Mouse (Mus musculus): ENCODE results near the gene Lrrc51. TPM values are rescaled to one million over a fixed set of nuclear protein-coding genes. Genes with fewer than 3 reads are reported as not detected.

The Lrrc51 gene
- polyA plus RNA-seq, 1 experiment from 2014 or later = 13.8 TPM

GRCm38 (mm10) chr7:101900331-101901097 is 33.2 kb downstream of the Lrrc51 start:
- peaks cover 40% of the 10 kb centered on the region for H3K36me3 ChIP-seq
- no peak overlapping the region for H3K4me3 ChIP-seq
- DNase-seq (ENCODE audit: low spot score) = no peak
- no peak overlapping the region for H3K27ac ChIP-seq
- peaks cover 14% of the 10 kb centered on the region for H3K4me1 ChIP-seq (replicated peaks)
- WGBS = 93% methylated on average over 16 of the region's 16 CpGs
- H3K27me3 ChIP-seq (ENCODE audit: insufficient read depth, poor library complexity, severe bottlenecking) = no peaks in the 10 kb centered on the region
- H3K9me3 ChIP-seq = 0 out of 2 replicates have a peak, but pooled peaks cover 3% of the 10 kb centered on the region

DNA sequence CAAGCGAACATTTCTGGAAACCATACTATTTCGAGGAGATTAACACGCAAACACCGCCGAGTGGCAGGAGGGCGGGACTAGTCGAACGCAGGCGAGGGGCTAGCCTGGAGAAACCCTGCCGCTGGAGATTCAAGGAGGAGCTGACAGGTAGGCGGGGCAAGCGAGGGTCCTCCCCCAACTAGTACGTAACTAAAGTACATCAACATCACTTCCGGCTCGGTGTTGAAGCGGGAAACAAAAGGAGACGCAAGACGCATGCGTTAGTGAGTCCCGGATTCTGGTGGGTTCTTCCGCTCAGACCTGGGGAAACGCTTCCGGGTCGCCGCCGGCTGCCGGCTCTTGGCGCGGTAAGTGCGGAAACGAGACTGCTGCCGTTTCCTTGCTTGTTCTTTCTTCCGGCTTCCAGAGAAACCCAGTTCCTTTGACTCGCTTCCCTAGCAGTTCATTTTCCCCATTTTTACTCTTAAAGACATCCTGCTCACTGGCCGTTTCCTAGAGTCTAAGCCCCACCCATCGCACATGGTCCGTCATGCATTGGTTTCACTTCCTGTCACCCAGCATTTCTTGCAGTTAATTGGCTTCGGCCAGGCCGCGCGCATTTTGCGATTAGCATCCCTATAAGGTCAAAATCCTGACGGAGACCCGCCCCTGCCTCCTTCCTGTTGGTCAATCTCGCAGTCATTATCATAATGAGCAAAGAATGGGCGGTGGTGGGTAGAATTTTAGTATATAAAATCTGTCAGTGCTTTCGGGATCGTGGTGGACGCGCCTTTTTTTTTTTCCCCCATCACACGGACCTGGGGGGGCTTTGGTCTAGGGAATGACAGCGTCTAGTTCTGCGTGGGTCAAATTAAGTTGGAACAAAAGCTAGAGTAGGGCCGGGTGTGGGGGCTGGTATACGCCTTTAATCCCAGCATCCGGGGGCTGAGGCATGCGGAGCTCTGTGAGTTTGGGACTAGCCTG is 37.3 kb downstream of the Lrrc51 start:
- DNase-seq (ENCODE audit: low spot score) = peak; percentile 98
- H3K27ac ChIP-seq = peak overlapping the region; percentile 94
- H3K36me3 ChIP-seq = peaks cover 28% of the 10 kb centered on the region
- peak overlapping the region; percentile 61 for H3K4me3 ChIP-seq
- no peaks in the 10 kb centered on the region for H3K27me3 ChIP-seq (ENCODE audit: insufficient read depth, poor library complexity, severe bottlenecking)
- peaks cover 14% of the 10 kb centered on the region for H3K4me1 ChIP-seq (replicated peaks)
- under 1% methylated on average over 57 of the region's 57 CpGs for WGBS
- H3K9me3 ChIP-seq = no peaks in the 10 kb centered on the region

GRCm38 (mm10) chr7:101895695-101896094 is 38.0 kb downstream of the Lrrc51 start:
- no peak for DNase-seq (ENCODE audit: low spot score)
- WGBS = 33% methylated on average over 9 of the region's 9 CpGs
- Histone ChIP-seq H3K4me1 (replicated peaks) (peaks cover 14% of the 10 kb centered on the region), H3K36me3 (peaks cover 22% of the 10 kb centered on the region), H3K27ac (peak overlapping the region; percentile 94), H3K27me3 (ENCODE audit: insufficient read depth, poor library complexity, severe bottlenecking) (no peaks in the 10 kb centered on the region), H3K4me3 (peak overlapping the region; percentile 61), H3K9me3 (no peaks in the 10 kb centered on the region)

GRCm38 (mm10) chr7:101888460-101888859 is 45.2 kb downstream of the Lrrc51 start:
- H3K36me3 ChIP-seq = no peaks in the 10 kb centered on the region
- H3K27ac ChIP-seq = no peak overlapping the region
- no peaks in the 10 kb centered on the region for H3K9me3 ChIP-seq
- H3K4me3 ChIP-seq = no peak overlapping the region
- 86% methylated on average over 4 of the region's 4 CpGs for whole genome bisulfite sequencing
- no peaks in the 10 kb centered on the region for H3K4me1 ChIP-seq (replicated peaks)
- no peaks in the 10 kb centered on the region for H3K27me3 ChIP-seq (ENCODE audit: insufficient read depth, poor library complexity, severe bottlenecking)
- no peak for DNase-seq (ENCODE audit: low spot score)

- no peak overlapping the region for H3K27ac ChIP-seq
- no peaks in the 10 kb centered on the region for H3K36me3 ChIP-seq
- 88% methylated on average over 6 of the region's 6 CpGs for WGBS
- 0 out of 2 replicates have a peak, but pooled peaks cover 4% of the 10 kb centered on the region for H3K4me1 ChIP-seq (replicated peaks)
- DNase-seq (ENCODE audit: low spot score) = no peak
- H3K9me3 ChIP-seq = no peaks in the 10 kb centered on the region
- no peaks in the 10 kb centered on the region for H3K27me3 ChIP-seq (ENCODE audit: insufficient read depth, poor library complexity, severe bottlenecking)
- no peak overlapping the region for H3K4me3 ChIP-seq
Measured at GRCm38 (mm10) chr7:101886274-101886673, 47.4 kb downstream of the Lrrc51 start.

GRCm38 (mm10) chr7:101884160-101884559 is 49.5 kb downstream of the Lrrc51 start:
- 0 out of 2 replicates have a peak, but pooled peaks cover 4% of the 10 kb centered on the region for H3K4me1 ChIP-seq (replicated peaks)
- H3K36me3 ChIP-seq = no peaks in the 10 kb centered on the region
- no peak overlapping the region for H3K4me3 ChIP-seq
- 92% methylated on average over 4 of the region's 4 CpGs for WGBS
- no peaks in the 10 kb centered on the region for H3K9me3 ChIP-seq
- no peak for DNase-seq (ENCODE audit: low spot score)
- no peaks in the 10 kb centered on the region for H3K27me3 ChIP-seq (ENCODE audit: insufficient read depth, poor library complexity, severe bottlenecking)
- no peak overlapping the region for H3K27ac ChIP-seq

DNA sequence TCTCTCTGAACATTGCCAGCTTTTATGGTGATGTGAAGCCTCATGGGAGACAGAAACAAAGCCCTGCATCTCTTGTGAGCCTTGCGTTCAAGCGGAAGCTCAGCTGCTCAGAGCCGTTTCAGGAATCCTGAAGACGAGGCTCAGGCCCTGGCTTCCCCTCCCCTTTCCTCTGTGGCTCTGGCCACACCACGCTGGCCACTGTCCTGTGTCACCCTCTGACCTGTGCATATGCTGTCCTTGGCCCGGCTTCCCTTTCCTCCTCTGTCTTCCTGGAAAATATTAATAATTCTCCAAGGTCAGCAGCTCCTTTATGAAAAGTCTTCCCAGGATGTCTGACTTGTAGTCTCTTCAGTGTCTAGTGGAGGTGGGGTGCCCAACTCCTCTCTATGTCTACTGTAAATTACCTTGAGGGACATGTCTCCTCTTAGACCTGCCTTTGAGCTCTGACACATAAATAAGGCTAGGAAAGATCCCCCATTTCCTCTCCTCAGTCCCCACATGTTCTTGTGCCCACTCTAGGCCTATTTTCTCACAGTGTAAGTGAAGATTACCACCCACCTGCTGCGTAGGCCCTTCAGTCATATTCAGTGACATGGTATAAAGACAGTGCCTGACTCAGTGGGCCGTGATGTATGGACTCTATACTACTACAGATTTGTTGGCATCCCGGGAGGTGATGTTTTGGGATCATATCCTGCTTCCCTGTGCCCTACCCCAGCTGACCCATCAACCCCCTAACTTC is 51.1 kb downstream of the Lrrc51 start:
- Histone ChIP-seq H3K27ac (no peak overlapping the region), H3K36me3 (no peaks in the 10 kb centered on the region), H3K9me3 (no peaks in the 10 kb centered on the region), H3K4me3 (no peak overlapping the region), H3K27me3 (ENCODE audit: insufficient read depth, poor library complexity, severe bottlenecking) (no peaks in the 10 kb centered on the region), H3K4me1 (replicated peaks) (0 out of 2 replicates have a peak, but pooled peaks cover 4% of the 10 kb centered on the region)
- DNase-seq (ENCODE audit: low spot score) = no peak
- WGBS = 67% methylated on average over 9 of the region's 9 CpGs

DNA sequence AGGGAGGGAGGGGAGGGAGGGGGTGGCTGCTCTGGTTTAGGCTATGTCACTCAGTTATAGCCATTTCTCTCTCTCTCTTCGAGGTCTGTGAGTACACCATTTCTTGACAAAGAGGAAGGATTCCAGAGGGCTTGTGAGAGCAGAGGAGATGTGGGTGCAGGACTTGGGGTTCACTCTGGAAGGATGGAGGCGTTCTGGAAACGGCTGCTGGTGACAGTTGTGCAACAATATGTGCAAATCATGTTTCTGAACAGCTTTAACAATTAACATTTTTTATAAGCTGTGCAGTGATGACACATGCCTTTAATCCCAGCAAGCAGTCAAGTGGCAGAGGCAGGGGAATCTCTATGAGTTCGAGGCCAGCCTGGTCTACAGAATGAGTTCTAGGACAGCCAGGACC is 52.8 kb downstream of the Lrrc51 start:
- DNase-seq (ENCODE audit: low spot score) = no peak
- 81% methylated on average over 4 of the region's 4 CpGs for WGBS
- Histone ChIP-seq H3K4me3 (no peak overlapping the region), H3K4me1 (replicated peaks) (0 out of 2 replicates have a peak, but pooled peaks cover 4% of the 10 kb centered on the region), H3K36me3 (no peaks in the 10 kb centered on the region), H3K27ac (no peak overlapping the region), H3K27me3 (ENCODE audit: insufficient read depth, poor library complexity, severe bottlenecking) (no peaks in the 10 kb centered on the region), H3K9me3 (no peaks in the 10 kb centered on the region)

GRCm38 (mm10) chr7:101875978-101876377 is 57.7 kb downstream of the Lrrc51 start:
- Histone ChIP-seq H3K36me3 (no peaks in the 10 kb centered on the region), H3K27me3 (ENCODE audit: insufficient read depth, poor library complexity, severe bottlenecking) (no peaks in the 10 kb centered on the region), H3K9me3 (no peaks in the 10 kb centered on the region), H3K27ac (no peak overlapping the region), H3K4me1 (replicated peaks) (no peaks in the 10 kb centered on the region), H3K4me3 (no peak overlapping the region)
- no peak for DNase-seq (ENCODE audit: low spot score)
- 94% methylated on average over 1 of the region's 1 CpGs for WGBS

- peaks cover 20% of the 10 kb centered on the region for H3K4me1 ChIP-seq (replicated peaks)
- 92% methylated on average over 3 of the region's 3 CpGs for WGBS
- no peak for DNase-seq (ENCODE audit: low spot score)
Measured at GRCm38 (mm10) chr7:101871296-101871695, 62.4 kb downstream of the Lrrc51 start.

GRCm38 (mm10) chr7:101870629-101871028 is 63.1 kb downstream of the Lrrc51 start, which contains the start of gene Folr1:
TSS of gene Folr1 (minus strand) at chr7:101870788.
- Histone ChIP-seq H3K4me3 (no peak within 1 kb of the TSS), H3K4me1 (replicated peaks) (peaks cover 20% of the 10 kb centered on the region), H3K36me3 (no peaks in the 10 kb centered on the region), H3K27me3 (ENCODE audit: insufficient read depth, poor library complexity, severe bottlenecking) (no peaks in the 10 kb centered on the region), H3K9me3 (no peaks in the 10 kb centered on the region), H3K27ac (no peak within 1 kb of the TSS)
- WGBS = 83% methylated on average over 2 of the region's 2 CpGs
- DNase-seq (ENCODE audit: low spot score) = no peak

More at GRCm38 (mm10) chr7:101871296-101871695, 62.4 kb downstream of the Lrrc51 start:
- Histone ChIP-seq H3K27me3 (ENCODE audit: insufficient read depth, poor library complexity, severe bottlenecking) (no peaks in the 10 kb centered on the region), H3K27ac (no peak overlapping the region), H3K36me3 (no peaks in the 10 kb centered on the region), H3K4me3 (no peak overlapping the region), H3K9me3 (no peaks in the 10 kb centered on the region)

- peak; percentile 7 for DNase-seq (ENCODE audit: low spot score)
- no peak overlapping the region for H3K27ac ChIP-seq
- WGBS = 45% methylated on average over 7 of the region's 7 CpGs
Measured at GRCm38 (mm10) chr7:101869163-101869500, 64.6 kb downstream of the Lrrc51 start.

More at GRCm38 (mm10) chr7:101869163-101869500, 64.6 kb downstream of the Lrrc51 start:
- Histone ChIP-seq H3K4me1 (replicated peaks) (peaks cover 20% of the 10 kb centered on the region), H3K27me3 (ENCODE audit: insufficient read depth, poor library complexity, severe bottlenecking) (no peaks in the 10 kb centered on the region), H3K4me3 (no peak overlapping the region), H3K9me3 (no peaks in the 10 kb centered on the region), H3K36me3 (no peaks in the 10 kb centered on the region)

All from hindbrain, embryonic 10.5 days (tissue).